Mouse (Mus musculus): ENCODE data around the gene Pigk. TPM values are rescaled to one million over a fixed set of nuclear protein-coding genes. Genes with fewer than 3 reads are reported as not detected.

The Pigk gene
- polyA plus RNA-seq, 1 experiment from 2014 or later = 36.9 TPM

DNA sequence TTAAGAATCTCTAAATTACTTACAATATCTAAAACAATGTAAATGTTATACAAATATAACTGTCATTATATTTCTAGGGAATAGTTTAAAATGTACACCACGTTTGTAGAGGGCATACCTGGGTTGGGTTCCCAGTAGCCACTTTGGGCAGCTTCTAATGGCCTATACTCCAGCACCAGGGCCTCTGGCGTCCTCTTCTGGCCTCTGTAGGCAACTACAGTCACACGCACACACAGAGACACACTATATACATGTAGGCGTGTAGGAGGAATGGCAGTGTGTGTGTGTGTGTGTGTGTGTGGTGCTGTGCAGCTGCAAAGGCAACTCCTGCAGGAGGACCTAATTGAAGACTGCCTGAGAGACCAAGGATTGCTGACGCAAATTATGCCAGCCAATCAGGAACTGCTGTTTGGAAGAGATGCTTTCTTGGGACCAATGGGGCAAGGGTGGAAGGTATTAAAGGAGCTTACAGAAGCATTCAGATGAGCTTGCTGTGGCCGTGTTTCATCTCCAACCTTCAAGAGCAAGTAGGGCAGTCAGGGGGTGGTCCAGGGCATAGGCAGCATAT is 161.9 kb downstream of the Pigk start:
- Histone ChIP-seq H3K27ac (no peak overlapping the region), H3K4me2 (no peak overlapping the region), H3K9me3 (replicated peaks) (no peaks in the 10 kb centered on the region), H3K4me1 (replicated peaks) (no peaks in the 10 kb centered on the region), H3K36me3 (no peaks in the 10 kb centered on the region), H3K27me3 (no peaks in the 10 kb centered on the region), H3K9ac (no peak overlapping the region), H3K4me3 (no peak overlapping the region)
- no peak for ATAC-seq (replicated peaks; ENCODE audit: insufficient number of reproducible peaks, insufficient read depth, low FRiP score, low read depth)
- WGBS = 83% methylated on average over 6 of the region's 6 CpGs

GRCm38 (mm10) chr3:152880121-152880835 is 166.4 kb downstream of the Pigk start:
- Histone ChIP-seq H3K4me2 (no peak overlapping the region), H3K4me3 (no peak overlapping the region), H3K9ac (no peak overlapping the region), H3K27me3 (no peaks in the 10 kb centered on the region), H3K27ac (no peak overlapping the region), H3K9me3 (replicated peaks) (no peaks in the 10 kb centered on the region), H3K36me3 (no peaks in the 10 kb centered on the region), H3K4me1 (replicated peaks) (peaks cover 10% of the 10 kb centered on the region; the same call in 1 of the 2 replicates)
- ATAC-seq (replicated peaks; ENCODE audit: insufficient number of reproducible peaks, insufficient read depth, low FRiP score, low read depth) = no peak
- WGBS = 57% methylated on average over 15 of the region's 15 CpGs

- Histone ChIP-seq H3K27ac (no peak overlapping the region), H3K9ac (no peak overlapping the region), H3K4me2 (no peak overlapping the region), H3K4me3 (no peak overlapping the region), H3K9me3 (replicated peaks) (no peaks in the 10 kb centered on the region), H3K36me3 (no peaks in the 10 kb centered on the region), H3K27me3 (no peaks in the 10 kb centered on the region), H3K4me1 (replicated peaks) (peaks cover 10% of the 10 kb centered on the region; the same call in 1 of the 2 replicates)
- ATAC-seq (replicated peaks; ENCODE audit: insufficient number of reproducible peaks, insufficient read depth, low FRiP score, low read depth) = no peak
- 72% methylated on average over 4 of the region's 4 CpGs for WGBS
These were observed 167.8 kb downstream of the Pigk start for GRCm38 (mm10) chr3:152881706-152882105.

GRCm38 (mm10) chr3:152883556-152883955 is 169.7 kb downstream of the Pigk start:
- H3K4me2 ChIP-seq = no peak overlapping the region
- H3K9me3 ChIP-seq (replicated peaks) = no peaks in the 10 kb centered on the region
- no peaks in the 10 kb centered on the region for H3K27me3 ChIP-seq
- no peak for ATAC-seq (replicated peaks; ENCODE audit: insufficient number of reproducible peaks, insufficient read depth, low FRiP score, low read depth)
- peaks cover 10% of the 10 kb centered on the region; the same call in 1 of the 2 replicates for H3K4me1 ChIP-seq (replicated peaks)
- H3K4me3 ChIP-seq = no peak overlapping the region
- 71% methylated on average over 3 of the region's 3 CpGs for WGBS
- H3K9ac ChIP-seq = no peak overlapping the region
- H3K27ac ChIP-seq = no peak overlapping the region
- no peaks in the 10 kb centered on the region for H3K36me3 ChIP-seq

DNA sequence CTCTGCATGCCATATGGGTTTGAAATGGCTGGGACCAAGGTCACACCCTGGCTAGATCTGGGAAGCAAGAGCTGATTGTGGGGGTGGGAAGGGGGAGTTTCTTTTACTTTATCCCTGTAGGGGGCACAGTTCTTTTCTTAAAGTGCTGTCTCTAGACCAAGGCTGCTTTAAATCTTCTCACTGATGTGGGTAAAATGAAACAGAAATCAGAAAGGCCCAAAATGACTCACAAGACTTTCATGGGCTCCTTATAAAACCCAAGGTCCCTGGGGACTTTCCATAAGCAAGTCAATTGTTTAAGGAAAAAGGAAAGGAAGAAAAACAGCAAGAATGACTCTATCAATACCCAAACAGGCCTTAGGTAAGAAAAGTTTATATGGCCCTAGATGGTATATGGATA is 172.8 kb downstream of the Pigk start:
- H3K4me2 ChIP-seq = no peak overlapping the region
- peaks cover 10% of the 10 kb centered on the region; the same call in 1 of the 2 replicates for H3K4me1 ChIP-seq (replicated peaks)
- H3K9me3 ChIP-seq (replicated peaks) = no peaks in the 10 kb centered on the region
- ATAC-seq (replicated peaks; ENCODE audit: insufficient number of reproducible peaks, insufficient read depth, low FRiP score, low read depth) = no peak
- no peak overlapping the region for H3K9ac ChIP-seq
- no peak overlapping the region for H3K4me3 ChIP-seq
- no peaks in the 10 kb centered on the region for H3K36me3 ChIP-seq
- H3K27ac ChIP-seq = no peak overlapping the region
- no peaks in the 10 kb centered on the region for H3K27me3 ChIP-seq

GRCm38 (mm10) chr3:152888116-152888515 is 174.2 kb downstream of the Pigk start:
- no peaks in the 10 kb centered on the region for H3K27me3 ChIP-seq
- no peak overlapping the region for H3K27ac ChIP-seq
- ATAC-seq (replicated peaks; ENCODE audit: insufficient number of reproducible peaks, insufficient read depth, low FRiP score, low read depth) = no peak
- H3K4me1 ChIP-seq (replicated peaks) = peaks cover 10% of the 10 kb centered on the region; the same call in 1 of the 2 replicates
- no peaks in the 10 kb centered on the region for H3K36me3 ChIP-seq
- WGBS = 66% methylated on average over 7 of the region's 7 CpGs
- no peak overlapping the region for H3K9ac ChIP-seq
- no peaks in the 10 kb centered on the region for H3K9me3 ChIP-seq (replicated peaks)
- no peak overlapping the region for H3K4me3 ChIP-seq
- H3K4me2 ChIP-seq = no peak overlapping the region

DNA sequence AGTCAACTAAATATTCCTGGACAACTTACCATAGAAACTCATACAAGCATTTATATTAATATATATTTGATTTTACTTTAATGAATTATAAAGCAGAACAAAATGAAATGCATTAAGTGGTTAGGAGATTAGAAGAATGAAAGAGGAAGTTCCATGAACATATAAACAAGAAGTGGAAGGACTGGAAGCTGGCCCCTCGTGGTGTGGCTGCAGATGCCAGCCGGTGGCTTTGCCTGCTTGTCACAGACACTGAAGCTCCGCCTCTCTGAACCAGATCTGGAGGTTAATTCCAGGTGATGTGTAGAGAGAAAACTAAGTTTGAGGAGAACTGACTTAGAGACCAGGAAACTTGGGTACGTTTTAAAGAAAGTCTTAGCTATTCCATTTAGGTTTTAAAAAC is 181.0 kb downstream of the Pigk start:
- H3K27me3 ChIP-seq = no peaks in the 10 kb centered on the region
- H3K9me3 ChIP-seq (replicated peaks) = no peaks in the 10 kb centered on the region
- no peaks in the 10 kb centered on the region for H3K36me3 ChIP-seq
- no peak overlapping the region for H3K9ac ChIP-seq
- ATAC-seq (replicated peaks; ENCODE audit: insufficient number of reproducible peaks, insufficient read depth, low FRiP score, low read depth) = no peak
- H3K4me2 ChIP-seq = no peak overlapping the region
- 46% methylated on average over 4 of the region's 4 CpGs for WGBS
- H3K4me3 ChIP-seq = no peak overlapping the region
- H3K27ac ChIP-seq = no peak overlapping the region
- H3K4me1 ChIP-seq (replicated peaks) = no peaks in the 10 kb centered on the region

- H3K4me3 ChIP-seq = no peak overlapping the region
- no peak for ATAC-seq (replicated peaks; ENCODE audit: insufficient number of reproducible peaks, insufficient read depth, low FRiP score, low read depth)
- 58% methylated on average over 3 of the region's 3 CpGs for WGBS
- no peaks in the 10 kb centered on the region for H3K4me1 ChIP-seq (replicated peaks)
- no peak overlapping the region for H3K4me2 ChIP-seq
- H3K9me3 ChIP-seq (replicated peaks) = no peaks in the 10 kb centered on the region
- no peak overlapping the region for H3K9ac ChIP-seq
- H3K27me3 ChIP-seq = no peaks in the 10 kb centered on the region
- H3K27ac ChIP-seq = no peak overlapping the region
- no peaks in the 10 kb centered on the region for H3K36me3 ChIP-seq
These were observed 182.2 kb downstream of the Pigk start for GRCm38 (mm10) chr3:152896111-152896510.

DNA sequence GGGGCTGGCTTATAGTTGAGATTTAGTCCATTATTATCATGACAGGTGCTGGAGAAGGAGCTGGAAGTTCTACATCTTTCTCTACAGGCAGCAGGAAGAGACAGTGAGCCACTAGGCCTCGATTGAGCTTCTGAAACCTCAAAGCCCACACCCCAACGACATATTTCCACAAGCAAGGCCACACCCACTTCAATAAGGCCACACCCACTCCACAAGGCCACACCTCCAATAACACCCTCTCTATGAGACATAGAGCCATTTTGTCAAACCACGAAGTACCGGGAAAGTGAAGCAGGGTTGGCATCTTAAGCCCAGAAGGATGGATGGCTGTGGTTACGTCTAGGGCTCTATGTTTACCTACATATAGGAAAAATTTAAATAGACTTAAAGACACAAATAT is 183.3 kb downstream of the Pigk start:
- no peaks in the 10 kb centered on the region for H3K27me3 ChIP-seq
- no peaks in the 10 kb centered on the region for H3K9me3 ChIP-seq (replicated peaks)
- WGBS = 82% methylated on average over 5 of the region's 5 CpGs
- H3K9ac ChIP-seq = no peak overlapping the region
- no peak overlapping the region for H3K27ac ChIP-seq
- ATAC-seq (replicated peaks; ENCODE audit: insufficient number of reproducible peaks, insufficient read depth, low FRiP score, low read depth) = no peak
- no peaks in the 10 kb centered on the region for H3K4me1 ChIP-seq (replicated peaks)
- H3K4me2 ChIP-seq = no peak overlapping the region
- no peak overlapping the region for H3K4me3 ChIP-seq
- no peaks in the 10 kb centered on the region for H3K36me3 ChIP-seq

DNA sequence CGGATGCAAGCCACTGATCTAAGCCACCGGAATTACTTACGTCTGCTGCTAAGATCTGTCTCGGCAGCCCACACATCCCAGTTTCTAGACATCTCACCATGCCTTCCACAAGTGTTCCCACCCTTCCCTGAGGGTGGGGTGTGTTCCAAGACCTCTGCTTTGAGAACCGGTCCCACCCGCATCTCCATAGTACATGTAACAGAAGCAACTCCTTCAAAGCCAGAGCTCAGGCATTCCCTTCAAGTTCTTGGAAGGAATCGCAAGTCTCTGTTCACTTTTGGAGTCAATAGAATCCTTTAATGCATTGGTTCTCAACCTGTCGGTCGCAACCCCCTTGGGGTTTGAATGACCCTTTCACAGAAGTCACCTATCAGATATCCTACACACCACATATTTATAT is 185.0 kb downstream of the Pigk start:
- 88% methylated on average over 9 of the region's 9 CpGs for WGBS
- H3K36me3 ChIP-seq = no peaks in the 10 kb centered on the region
- no peak overlapping the region for H3K4me2 ChIP-seq
- H3K9ac ChIP-seq = no peak overlapping the region
- H3K27me3 ChIP-seq = no peaks in the 10 kb centered on the region
- no peaks in the 10 kb centered on the region for H3K9me3 ChIP-seq (replicated peaks)
- no peak for ATAC-seq (replicated peaks; ENCODE audit: insufficient number of reproducible peaks, insufficient read depth, low FRiP score, low read depth)
- no peaks in the 10 kb centered on the region for H3K4me1 ChIP-seq (replicated peaks)
- no peak overlapping the region for H3K4me3 ChIP-seq
- H3K27ac ChIP-seq = no peak overlapping the region

DNA sequence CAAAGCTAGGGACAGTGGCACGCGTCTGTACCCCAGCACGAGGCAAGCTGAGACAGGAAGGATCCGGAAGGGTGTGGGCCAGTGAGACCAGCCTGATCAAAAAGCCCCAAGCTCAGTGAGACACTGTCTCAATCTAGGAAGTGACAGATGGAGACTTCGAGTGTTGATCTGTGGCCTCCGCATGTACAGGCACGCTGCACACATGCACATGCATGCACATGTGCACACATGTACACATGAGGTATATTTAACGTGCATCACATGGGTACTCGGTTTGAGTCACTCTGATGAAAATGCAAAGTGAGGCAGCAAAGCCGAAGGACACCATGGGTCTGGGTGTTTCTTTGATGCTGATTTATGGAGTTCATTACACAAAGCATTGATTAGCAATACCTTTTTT is 191.1 kb downstream of the Pigk start:
- H3K4me2 ChIP-seq = no peak overlapping the region
- WGBS = 86% methylated on average over 10 of the region's 10 CpGs
- ATAC-seq (replicated peaks; ENCODE audit: insufficient number of reproducible peaks, insufficient read depth, low FRiP score, low read depth) = no peak

GRCm38 (mm10) chr3:152905800-152906199 is 191.9 kb downstream of the Pigk start:
- Histone ChIP-seq H3K4me2 (no peak overlapping the region), H3K9me3 (replicated peaks) (no peaks in the 10 kb centered on the region), H3K9ac (no peak overlapping the region), H3K4me1 (replicated peaks) (no peaks in the 10 kb centered on the region), H3K36me3 (no peaks in the 10 kb centered on the region), H3K4me3 (no peak overlapping the region), H3K27ac (no peak overlapping the region), H3K27me3 (no peaks in the 10 kb centered on the region)
- ATAC-seq (replicated peaks; ENCODE audit: insufficient number of reproducible peaks, insufficient read depth, low FRiP score, low read depth) = no peak
- WGBS = 64% methylated on average over 10 of the region's 10 CpGs

More for the DNA sequence above, 191.1 kb downstream of the Pigk start:
- Histone ChIP-seq H3K27me3 (no peaks in the 10 kb centered on the region), H3K4me1 (replicated peaks) (no peaks in the 10 kb centered on the region), H3K9ac (no peak overlapping the region), H3K4me3 (no peak overlapping the region), H3K36me3 (no peaks in the 10 kb centered on the region), H3K9me3 (replicated peaks) (no peaks in the 10 kb centered on the region), H3K27ac (no peak overlapping the region)
